Mouse (Mus musculus) hindbrain, postnatal 0 days (tissue): ENCODE results near the gene Pphln1. TPM values are rescaled to one million over a fixed set of nuclear protein-coding genes. Genes with fewer than 3 reads are reported as not detected.

Experiments
- ATAC-seq: fragments of 200-750 bp; cut with Nextera tagmentation; 2 replicates; pipeline ENCODE4 v1.8.0; 2017; ENCODE audit warnings: mild to moderate bottlenecking, moderate TSS enrichment, moderate library complexity
- DNase-seq: peaks from one replicate; pipeline ENCODE4 v3.0.0-alpha.2; 2015; ENCODE audit warnings: low spot score
- H3K27ac ChIP-seq: fragments of 300-500 bp; sonication (generic); 2 replicates; pipeline ENCODE4 v1.5.1; 2014; ENCODE audit warnings: mild to moderate bottlenecking
- H3K27me3 ChIP-seq: fragments of 300-500 bp; sonication (generic); 2 replicates; pipeline ENCODE4 v1.6.1; 2014; ENCODE audit warnings: low read length, mixed read lengths; ENCODE audit not compliant: insufficient read depth
- H3K36me3 ChIP-seq: fragments of 300-500 bp; sonication (generic); 2 replicates; pipeline ENCODE4 v1.6.1; 2014; ENCODE audit warnings: low read length, mixed read lengths; ENCODE audit not compliant: insufficient read depth
- H3K4me1 ChIP-seq: fragments of 300-500 bp; sonication (generic); 2 replicates; pipeline ENCODE4 v1.6.1; 2014; ENCODE audit warnings: antibody characterized with exemption, low read length, mixed read lengths; ENCODE audit not compliant: insufficient read depth
- H3K4me2 ChIP-seq: fragments of 300-500 bp; sonication (generic); 2 replicates; pipeline ENCODE4 v1.6.1; 2014; ENCODE audit warnings: low read depth, mild to moderate bottlenecking, low read length, moderate library complexity, mixed read lengths
- H3K4me3 ChIP-seq: fragments of 300-500 bp; sonication (generic); 2 replicates; pipeline ENCODE4 v1.5.1; 2014; ENCODE audit warnings: low read length
- H3K9ac ChIP-seq: fragments of 300-500 bp; sonication (generic); replicated peaks from 2 replicates; pipeline ENCODE4 v1.6.1; 2014; ENCODE audit warnings: mild to moderate bottlenecking, low read length, moderate library complexity, mixed read lengths
- H3K9me3 ChIP-seq: fragments of 300-500 bp; sonication (generic); 2 replicates; pipeline ENCODE4 v1.6.1; 2016; ENCODE audit warnings: low read length, mixed read lengths
- CTCF ChIP-seq: IDR thresholded peaks from 2 replicates; pipeline ENCODE4 v1.5.1; 2016; ENCODE audit warnings: antibody characterized with exemption, control low read depth, low read depth
- WGBS: fragments of 180-500 bp; shearing (Covaris S2); extraction: QIAGEN DNeasy Blood & Tissue Kit; methylation state at CpG from one replicate; pipeline ENCODE4 v1.1.7; 2014; 5-methylcytosine and 5-hydroxymethylcytosine counted together
- polyA plus RNA-seq: library from polyadenylated mRNA; unstranded; fragments of >200 nt; fragmentation: Nextera tagmentation; extraction: Ambion mirVana; gene quantifications from 2 replicates; pipeline ENCODE4 v1.2.1, GENCODE M21; 2015
- total RNA-seq: library from RNA; depleted of rRNA; stranded (reverse); fragments of >200 nt; gene quantifications from 2 replicates; pipeline ENCODE4 v1.2.3, GENCODE M21; 2014

Pphln1 gene
- total and polyA plus RNA-seq, 2 experiments from 2014 or later, result 36.3 to 38.0 TPM

GRCm38 (mm10) chr15:93519836-93520826 lies 122.0 kb downstream of the Pphln1 start:
- peak overlapping the region; percentile 93 for H3K4me2 ChIP-seq
- H3K27me3 ChIP-seq, result no peaks in the 10 kb centered on the region
- ATAC-seq, result no peak
- WGBS, result 12% methylated on average over 17 of the region's 17 CpGs
- H3K27ac ChIP-seq, result peak overlapping the region; percentile 72; the same call in 1 of the 2 replicates
- no peaks in the 10 kb centered on the region for H3K9me3 ChIP-seq
- H3K4me1 ChIP-seq, result peaks cover 11% of the 10 kb centered on the region; the same call in 1 of the 2 replicates
- DNase-seq, result peak; percentile 42
- no peak for TF ChIP-seq CTCF
- no peaks in the 10 kb centered on the region for H3K36me3 ChIP-seq
- peak overlapping the region; percentile 64 for H3K9ac ChIP-seq
- H3K4me3 ChIP-seq, result peak overlapping the region; percentile 81

GRCm38 (mm10) chr15:93521088-93521786 lies 123.1 kb downstream of the Pphln1 start:
- Histone ChIP-seq H3K9ac (no peak overlapping the region), H3K4me1 (peaks cover 11% of the 10 kb centered on the region; the same call in 1 of the 2 replicates), H3K36me3 (no peaks in the 10 kb centered on the region), H3K9me3 (no peaks in the 10 kb centered on the region), H3K4me3 (no peak overlapping the region), H3K27me3 (no peaks in the 10 kb centered on the region), H3K27ac (no peak overlapping the region), H3K4me2 (no peak overlapping the region)
- TF ChIP-seq CTCF, result no peak
- DNase-seq (no peak), ATAC-seq (no peak)
- 46% methylated on average over 11 of the region's 11 CpGs for WGBS

- no peak overlapping the region for H3K9ac ChIP-seq
- no peak for DNase-seq
- no peak overlapping the region for H3K4me2 ChIP-seq
- no peak for TF ChIP-seq CTCF
- H3K27ac ChIP-seq, result no peak overlapping the region
- no peak overlapping the region for H3K4me3 ChIP-seq
- no peaks in the 10 kb centered on the region for H3K9me3 ChIP-seq
- ATAC-seq, result no peak
- no peaks in the 10 kb centered on the region for H3K36me3 ChIP-seq
- H3K4me1 ChIP-seq, result peaks cover 11% of the 10 kb centered on the region; the same call in 1 of the 2 replicates
- no peaks in the 10 kb centered on the region for H3K27me3 ChIP-seq
- WGBS, result 50% methylated on average over 3 of the region's 3 CpGs
Observed at GRCm38 (mm10) chr15:93521787-93522180, 123.6 kb downstream of the Pphln1 start.

GRCm38 (mm10) chr15:93525305-93525917 lies 127.3 kb downstream of the Pphln1 start:
- Histone ChIP-seq H3K4me2 (no peak overlapping the region), H3K27me3 (no peaks in the 10 kb centered on the region), H3K9me3 (no peaks in the 10 kb centered on the region), H3K9ac (no peak overlapping the region), H3K36me3 (no peaks in the 10 kb centered on the region), H3K4me1 (no peaks in the 10 kb centered on the region), H3K27ac (no peak overlapping the region), H3K4me3 (no peak overlapping the region)
- DNase-seq (no peak), ATAC-seq (no peak)
- 85% methylated on average over 5 of the region's 5 CpGs for WGBS
- no peak for TF ChIP-seq CTCF

GRCm38 (mm10) chr15:93529831-93530702 lies 131.9 kb downstream of the Pphln1 start:
- Histone ChIP-seq H3K36me3 (no peaks in the 10 kb centered on the region), H3K4me1 (peaks cover 6% of the 10 kb centered on the region; the same call in 1 of the 2 replicates), H3K27me3 (no peaks in the 10 kb centered on the region), H3K9me3 (no peaks in the 10 kb centered on the region), H3K4me3 (no peak overlapping the region), H3K4me2 (no peak overlapping the region), H3K27ac (no peak overlapping the region), H3K9ac (no peak overlapping the region)
- 47% methylated on average over 12 of the region's 12 CpGs for WGBS
- DNase-seq (no peak), ATAC-seq (no peak)
- no peak for TF ChIP-seq CTCF

DNA sequence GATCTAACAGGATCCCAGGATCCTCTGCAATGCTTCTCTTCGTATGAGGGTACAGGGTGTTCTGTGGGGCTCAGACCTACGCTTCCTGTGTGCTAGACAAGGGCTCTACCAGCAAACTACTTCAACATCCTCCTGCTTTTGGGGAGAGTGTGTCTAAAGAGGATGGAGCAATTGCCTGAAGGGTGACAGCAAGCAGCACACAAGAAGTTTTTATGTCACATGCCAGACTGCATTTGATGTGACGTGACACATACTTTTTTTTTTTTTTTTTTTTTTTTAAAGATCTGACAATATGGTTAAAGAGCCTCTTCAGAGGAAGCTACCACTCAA lies 132.5 kb downstream of the Pphln1 start:
- Histone ChIP-seq H3K9ac (no peak overlapping the region), H3K4me2 (no peak overlapping the region), H3K4me1 (peaks cover 6% of the 10 kb centered on the region; the same call in 1 of the 2 replicates), H3K4me3 (no peak overlapping the region), H3K27me3 (no peaks in the 10 kb centered on the region), H3K27ac (no peak overlapping the region), H3K9me3 (no peaks in the 10 kb centered on the region), H3K36me3 (no peaks in the 10 kb centered on the region)
- ATAC-seq (no peak), DNase-seq (no peak)
- no peak for TF ChIP-seq CTCF
- WGBS, result 70% methylated on average over 3 of the region's 3 CpGs
